Mouse (Mus musculus) spleen, adult 2 months (tissue): ENCODE measurements around the gene Oit3. TPM values are rescaled to one million over a fixed set of nuclear protein-coding genes. Genes with fewer than 3 reads are reported as not detected.

Experiments used
- DNase-seq, 2 experiments: peaks; one replicate each; pipeline versions ENCODE4 v3.0.0 to v3.0.0-alpha.2; 2012 to 2021; ENCODE audit warnings: low spot score in 2 of 2, low read depth in 1 of 2
- H3K27ac ChIP-seq: fragments of 200-500 bp; 2 replicates; pipeline ENCODE4 v1.5.1; 2012; ENCODE audit warnings: low read length, inconsistent platforms; ENCODE audit not compliant: insufficient read depth
- H3K27me3 ChIP-seq: fragments of 200-500 bp; 2 replicates; pipeline ENCODE4 v1.6.1; 2012; ENCODE audit warnings: mild to moderate bottlenecking, moderate library complexity, low read length, inconsistent platforms; ENCODE audit not compliant: control insufficient read depth, insufficient read depth
- H3K36me3 ChIP-seq: fragments of 200-500 bp; 2 replicates; pipeline ENCODE4 v1.6.1; 2012; ENCODE audit warnings: mild to moderate bottlenecking, low read length, inconsistent platforms; ENCODE audit not compliant: control insufficient read depth, insufficient read depth
- H3K4me1 ChIP-seq: fragments of 200-500 bp; 2 replicates; pipeline ENCODE4 v1.6.1; 2011; ENCODE audit warnings: inconsistent platforms; ENCODE audit not compliant: control insufficient read depth, insufficient read depth, insufficient read length
- H3K4me3 ChIP-seq: fragments of 200-500 bp; 2 replicates; pipeline ENCODE4 v1.5.1; 2011; ENCODE audit warnings: mild to moderate bottlenecking, inconsistent platforms; ENCODE audit not compliant: insufficient read depth, insufficient read length; ENCODE audit errors: extremely low read depth
- CTCF ChIP-seq: fragments of 200-500 bp; IDR thresholded peaks from 2 replicates; pipeline ENCODE4 v1.5.1; 2011; ENCODE audit warnings: mild to moderate bottlenecking, inconsistent platforms; ENCODE audit not compliant: insufficient read depth, insufficient read length, insufficient replicate concordance; ENCODE audit errors: extremely low read depth
- POLR2A ChIP-seq: fragments of 200-500 bp; IDR thresholded peaks from 2 replicates; pipeline ENCODE4 v1.6.1; 2011; ENCODE audit warnings: low read depth, low read length, inconsistent platforms
- WGBS: fragments of 180-500 bp; shearing (Covaris S2); methylation state at CpG from one replicate; pipeline ENCODE4 v1.1.7; 2018; 5-methylcytosine and 5-hydroxymethylcytosine counted together
- polyA plus RNA-seq: library from polyadenylated mRNA; depleted of rRNA; stranded (reverse); fragments of >200 nt; gene quantifications from 2 replicates; pipeline ENCODE4 v1.2.3, GENCODE M21; 2012

Oit3 gene
- polyA plus RNA-seq, 1 experiment = 5.2 TPM

DNA sequence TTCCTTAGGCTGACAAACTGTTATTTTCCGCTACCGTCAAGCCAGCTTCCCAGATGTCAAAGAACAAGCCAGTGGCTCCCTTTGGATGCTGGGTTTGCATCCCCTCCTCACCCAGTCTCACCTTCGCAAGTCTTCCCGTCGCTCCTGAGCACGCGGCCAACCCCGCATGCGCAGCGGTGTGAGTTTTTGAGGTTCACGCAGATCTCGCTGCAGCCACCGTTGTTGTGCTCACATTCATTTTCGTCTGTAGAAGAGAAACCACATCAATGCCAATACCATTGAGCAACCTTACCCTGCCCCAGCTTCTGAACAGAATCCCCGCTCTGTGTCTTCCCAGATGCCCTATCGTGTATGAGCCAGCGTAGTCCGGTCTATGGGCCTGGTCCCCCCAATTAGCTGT, 5.8 kb downstream of the Oit3 start:
- 88% methylated on average over 18 of the region's 18 CpGs for WGBS
- TF ChIP-seq CTCF (no peak), POLR2A (no peak)
- H3K4me1 ChIP-seq = no peaks in the 10 kb centered on the region; the same call in 1 of the 2 replicates
- H3K4me3 ChIP-seq = no peak overlapping the region
- DNase-seq = no peak
- no peak overlapping the region for H3K27ac ChIP-seq
- no peaks in the 10 kb centered on the region for H3K27me3 ChIP-seq
- no peaks in the 10 kb centered on the region for H3K36me3 ChIP-seq

DNA sequence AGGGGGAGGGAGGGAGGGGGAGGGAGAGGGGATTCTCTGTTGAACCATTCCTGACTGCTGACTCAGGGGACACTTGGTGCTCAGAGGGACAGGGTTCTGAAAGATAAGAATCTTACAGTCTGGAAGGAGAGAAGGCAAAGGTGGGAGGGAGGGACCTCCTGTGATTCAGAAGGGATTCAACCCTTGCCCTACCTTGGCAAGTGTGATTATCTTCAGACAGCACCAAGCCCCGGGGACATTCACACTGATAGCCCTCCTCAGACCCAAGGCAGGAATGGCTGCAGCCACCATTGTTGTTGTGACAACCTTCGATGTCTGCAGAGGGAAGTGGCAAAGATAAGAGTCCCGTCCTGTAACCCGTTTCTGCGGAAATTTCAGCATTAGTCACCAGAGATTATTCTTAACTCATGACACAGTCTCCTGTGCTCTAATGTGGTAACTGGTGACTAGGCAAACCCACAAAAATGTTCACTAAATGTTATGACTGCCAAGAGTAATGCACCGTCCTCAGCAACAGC, 10.8 kb downstream of the Oit3 start:
- Histone ChIP-seq H3K4me1 (no peaks in the 10 kb centered on the region; the same call in 1 of the 2 replicates), H3K27me3 (no peaks in the 10 kb centered on the region), H3K36me3 (no peaks in the 10 kb centered on the region), H3K27ac (no peak overlapping the region), H3K4me3 (no peak overlapping the region)
- TF ChIP-seq CTCF (no peak), POLR2A (no peak)
- WGBS = 7% methylated on average over 6 of the region's 6 CpGs
- no peak for DNase-seq

- no peak for TF ChIP-seq CTCF
- TF ChIP-seq POLR2A = no peak
- 82% methylated on average over 16 of the region's 16 CpGs for WGBS
- Histone ChIP-seq H3K36me3 (no peaks in the 10 kb centered on the region), H3K4me1 (no peaks in the 10 kb centered on the region; the same call in 1 of the 2 replicates), H3K4me3 (no peak overlapping the region), H3K27ac (no peak overlapping the region), H3K27me3 (no peaks in the 10 kb centered on the region)
- DNase-seq = no peak
These were observed 12.0 kb downstream of the Oit3 start for GRCm38 (mm10) chr10:59429448-59430135.

GRCm38 (mm10) chr10:59426371-59426770, 15.2 kb downstream of the Oit3 start:
- no peak for DNase-seq
- Histone ChIP-seq H3K27me3 (no peaks in the 10 kb centered on the region), H3K4me3 (no peak overlapping the region), H3K36me3 (no peaks in the 10 kb centered on the region), H3K4me1 (no peaks in the 10 kb centered on the region; the same call in 1 of the 2 replicates), H3K27ac (no peak overlapping the region)
- 88% methylated on average over 4 of the region's 4 CpGs for WGBS
- TF ChIP-seq CTCF = no peak
- no peak for TF ChIP-seq POLR2A

GRCm38 (mm10) chr10:59425369-59425768, 16.2 kb downstream of the Oit3 start:
- no peak for DNase-seq
- Histone ChIP-seq H3K4me3 (no peak overlapping the region), H3K27me3 (no peaks in the 10 kb centered on the region), H3K27ac (no peak overlapping the region), H3K36me3 (no peaks in the 10 kb centered on the region), H3K4me1 (no peaks in the 10 kb centered on the region)
- 63% methylated on average over 7 of the region's 7 CpGs for WGBS
- TF ChIP-seq CTCF (no peak), POLR2A (no peak)

GRCm38 (mm10) chr10:59424453-59424852, 17.1 kb downstream of the Oit3 start:
- TF ChIP-seq CTCF (no peak), POLR2A (no peak)
- 81% methylated on average over 3 of the region's 3 CpGs for WGBS
- Histone ChIP-seq H3K36me3 (no peaks in the 10 kb centered on the region), H3K4me1 (no peaks in the 10 kb centered on the region), H3K27ac (no peak overlapping the region), H3K27me3 (no peaks in the 10 kb centered on the region), H3K4me3 (no peak overlapping the region)
- no peak for DNase-seq

DNA sequence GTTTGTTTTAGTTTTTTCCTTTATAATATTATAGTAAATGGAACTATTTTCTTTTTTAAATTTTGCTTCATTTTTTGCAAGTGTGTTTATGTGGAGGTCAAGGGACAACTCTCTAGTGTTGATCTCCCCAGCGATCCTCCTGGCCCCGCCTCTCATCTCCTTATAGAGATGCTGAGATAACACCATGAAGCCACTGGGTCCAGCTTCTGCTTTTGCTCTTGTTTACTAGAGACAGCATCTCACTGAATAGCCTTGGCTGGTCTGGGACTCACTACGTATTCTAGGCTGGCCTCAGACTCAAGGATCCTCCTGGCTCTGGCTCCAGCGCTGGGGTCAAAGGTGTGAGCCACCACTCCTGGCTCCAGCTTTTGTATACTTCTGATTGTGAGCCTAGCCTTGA, 22.1 kb downstream of the Oit3 start:
- 73% methylated on average over 4 of the region's 4 CpGs for WGBS
- no peaks in the 10 kb centered on the region for H3K36me3 ChIP-seq
- no peaks in the 10 kb centered on the region for H3K4me1 ChIP-seq
- no peak overlapping the region for H3K27ac ChIP-seq
- TF ChIP-seq POLR2A (no peak), CTCF (no peak)
- no peaks in the 10 kb centered on the region for H3K27me3 ChIP-seq
- no peak for DNase-seq
- H3K4me3 ChIP-seq = no peak overlapping the region
